Mouse (Mus musculus): ENCODE measurements around the gene Dcun1d2. TPM values are rescaled to one million over a fixed set of nuclear protein-coding genes. Genes with fewer than 3 reads are reported as not detected.

The Dcun1d2 gene
- polyA plus RNA-seq (2014; fragmentation: Illumina TruSeq; extraction: RNeasy Lipid Tissue Mini Kit (QIAGEN cat#74804); ENCODE audit: low read depth, low replicate concordance), result 70.3 TPM

DNA sequence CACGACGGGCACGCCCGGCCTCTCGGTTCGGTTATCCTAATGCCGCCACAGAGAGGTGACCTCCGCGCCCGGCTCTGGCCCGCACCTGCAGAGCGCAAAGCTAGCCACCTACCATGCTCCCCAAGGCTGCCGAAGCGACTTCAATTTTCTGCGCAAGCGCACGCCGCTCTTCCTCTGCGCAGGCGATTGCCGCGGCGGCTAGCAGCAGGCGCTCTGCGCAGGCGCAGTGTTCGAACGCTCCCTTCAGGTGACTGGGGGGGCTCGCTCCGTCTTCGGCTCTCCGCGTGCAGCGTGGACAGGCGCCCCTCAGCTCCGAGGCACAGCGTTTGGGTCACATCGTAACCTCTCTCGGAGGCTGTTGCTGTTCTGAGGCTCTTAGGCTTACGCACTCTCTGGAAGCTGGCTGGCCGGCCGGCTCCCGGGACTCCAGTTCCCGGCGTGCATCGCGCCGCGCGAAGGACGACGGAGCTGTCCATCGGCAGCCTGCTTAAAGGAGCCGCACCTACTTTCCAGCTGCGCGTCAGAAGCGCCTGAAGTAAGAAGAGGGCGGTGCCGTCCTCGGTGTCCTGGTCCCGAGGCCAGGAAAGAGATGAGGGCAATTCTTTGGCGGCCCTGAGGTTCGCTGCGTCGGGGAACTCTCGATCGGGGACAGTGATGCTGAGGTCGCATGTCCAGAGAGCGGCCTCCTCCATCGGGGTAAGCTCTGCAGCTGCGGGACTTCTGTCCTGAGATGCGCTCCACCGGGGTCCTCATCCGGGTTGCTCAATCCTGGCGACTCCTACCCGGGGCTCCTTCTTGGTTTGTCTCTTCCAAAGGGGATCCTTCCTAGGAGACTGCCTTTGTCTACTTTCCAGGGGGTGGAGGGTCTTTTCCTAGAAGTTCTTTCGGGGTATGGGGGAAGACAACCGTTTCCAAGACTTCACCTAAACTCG lies at the start of gene Dcun1d2, which contains the start of gene Tmco3:
Gene Dcun1d2, minus strand, starts transcription at position 440 of the 932 bp plus-strand sequence.
Gene Tmco3, plus strand, starts transcription at position 499 of the 932 bp plus-strand sequence.

DNA sequence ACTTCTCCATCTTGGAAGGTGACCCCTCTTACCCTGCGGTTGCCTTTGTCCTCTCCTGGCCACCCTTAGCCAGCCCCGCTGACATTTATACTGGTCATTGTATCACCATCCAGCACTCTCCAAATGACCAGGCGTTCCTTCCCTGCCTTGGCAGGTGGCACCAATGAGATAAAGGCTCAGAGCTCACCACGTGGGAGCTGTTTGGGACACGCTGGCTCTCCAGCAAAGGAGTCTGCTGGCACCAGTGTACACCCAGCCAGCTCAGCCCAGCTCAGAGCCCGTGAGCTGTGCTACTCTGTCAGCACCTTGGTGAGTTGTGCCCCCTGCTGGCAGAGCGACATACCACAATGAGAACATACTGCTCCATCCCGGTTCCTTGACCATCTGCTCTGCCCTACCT lies 33.9 kb downstream of the Dcun1d2 start, which contains the start of gene Adprhl1:
Gene Adprhl1, minus strand, starts transcription at position 144 of the 400 bp plus-strand sequence.

Other genes with a start within 250 kb of the Dcun1d2 start
- gene Proz, start 227.2 kb downstream of the Dcun1d2 start, polyA plus RNA-seq (2014; fragmentation: Illumina TruSeq; extraction: RNeasy Lipid Tissue Mini Kit (QIAGEN cat#74804); ENCODE audit: low read depth, low replicate concordance), result 0.21 TPM
- 12.6 TPM for gene Pcid2, start 182.7 kb downstream of the Dcun1d2 start, polyA plus RNA-seq (2014; fragmentation: Illumina TruSeq; extraction: RNeasy Lipid Tissue Mini Kit (QIAGEN cat#74804); ENCODE audit: low read depth, low replicate concordance)
- 77.6 TPM for gene Cul4a, start 182.5 kb downstream of the Dcun1d2 start, polyA plus RNA-seq (2014; fragmentation: Illumina TruSeq; extraction: RNeasy Lipid Tissue Mini Kit (QIAGEN cat#74804); ENCODE audit: low read depth, low replicate concordance)
- gene Lamp1, start 129.0 kb downstream of the Dcun1d2 start, polyA plus RNA-seq (2014; fragmentation: Illumina TruSeq; extraction: RNeasy Lipid Tissue Mini Kit (QIAGEN cat#74804); ENCODE audit: low read depth, low replicate concordance), result 457 TPM
- gene Grtp1, start 87.5 kb downstream of the Dcun1d2 start, polyA plus RNA-seq (2014; fragmentation: Illumina TruSeq; extraction: RNeasy Lipid Tissue Mini Kit (QIAGEN cat#74804); ENCODE audit: low read depth, low replicate concordance), result 3.6 TPM
- 663 TPM for gene Adprhl1, start 34.0 kb downstream of the Dcun1d2 start, polyA plus RNA-seq (2014; fragmentation: Illumina TruSeq; extraction: RNeasy Lipid Tissue Mini Kit (QIAGEN cat#74804); ENCODE audit: low read depth, low replicate concordance)
- gene Tmco3, start 59 bp upstream of the Dcun1d2 start, polyA plus RNA-seq (2014; fragmentation: Illumina TruSeq; extraction: RNeasy Lipid Tissue Mini Kit (QIAGEN cat#74804); ENCODE audit: low read depth, low replicate concordance), result 20.3 TPM
- 29.3 TPM for gene Tfdp1, start 50.6 kb upstream of the Dcun1d2 start, polyA plus RNA-seq (2014; fragmentation: Illumina TruSeq; extraction: RNeasy Lipid Tissue Mini Kit (QIAGEN cat#74804); ENCODE audit: low read depth, low replicate concordance)
- gene Atp4b, start 108.7 kb upstream of the Dcun1d2 start, polyA plus RNA-seq (2014; fragmentation: Illumina TruSeq; extraction: RNeasy Lipid Tissue Mini Kit (QIAGEN cat#74804); ENCODE audit: low read depth, low replicate concordance), result not detected
- not detected for gene Grk1, start 117.0 kb upstream of the Dcun1d2 start, polyA plus RNA-seq (2014; fragmentation: Illumina TruSeq; extraction: RNeasy Lipid Tissue Mini Kit (QIAGEN cat#74804); ENCODE audit: low read depth, low replicate concordance)
- 7.2 TPM for gene Tmem255b, start 147.1 kb upstream of the Dcun1d2 start, polyA plus RNA-seq (2014; fragmentation: Illumina TruSeq; extraction: RNeasy Lipid Tissue Mini Kit (QIAGEN cat#74804); ENCODE audit: low read depth, low replicate concordance)
- 130 TPM for gene Gas6, start 206.4 kb upstream of the Dcun1d2 start, polyA plus RNA-seq (2014; fragmentation: Illumina TruSeq; extraction: RNeasy Lipid Tissue Mini Kit (QIAGEN cat#74804); ENCODE audit: low read depth, low replicate concordance)